Mouse (Mus musculus) liver, postnatal 0 days (tissue): ENCODE data around the gene Dnajb14.

Experiments
- CTCF ChIP-seq: sonication (generic); IDR thresholded peaks from 2 replicates; pipeline ENCODE4 v1.5.1; 2016; ENCODE audit warnings: antibody characterized with exemption, low read depth
- EP300 ChIP-seq: IDR thresholded peaks from 2 replicates; pipeline ENCODE4 v1.6.1; 2016; ENCODE audit warnings: antibody characterized with exemption, low read depth, mild to moderate bottlenecking

- TF ChIP-seq CTCF (no peak), EP300 (no peak)
Measured at GRCm38 (mm10) chr3:137820688-137821467, 46.6 kb upstream of the Dnajb14 start.
